Mouse (Mus musculus) hematopoietic stem cell, adult 5-6 weeks (primary cell): ENCODE results near the gene Tut4. TPM values are rescaled to one million over a fixed set of nuclear protein-coding genes. Genes with fewer than 3 reads are reported as not detected.

Experiments used
- ATAC-seq, 2 experiments: fragments of 125-278 bp in 1 of 2; replicated peaks in 1 of 2; 2 replicates each; pipeline ENCODE4 v1.8.0; 2016 to 2017; ENCODE audit warnings: inconsistent platforms in 2 of 2, mild to moderate bottlenecking in 2 of 2, moderate number of reproducible peaks in 2 of 2, low read depth in 1 of 2, moderate TSS enrichment in 1 of 2; ENCODE audit not compliant: low FRiP score in 2 of 2, poor library complexity in 2 of 2, severe bottlenecking in 2 of 2, insufficient read depth in 1 of 2, low TSS enrichment in 1 of 2
- total RNA-seq: library from RNA; stranded (forward); fragments of 172-1452, 232-1000 nt; gene quantifications from 2 replicates; pipeline ENCODE4 v1.2.3, GENCODE M21; 2017

The Tut4 gene
- 105 TPM in 2 replicates for total RNA-seq

GRCm38 (mm10) chr4:108459231-108460155 is at the start of gene Tut4:
TSS of gene Tut4 (plus strand) at chr4:108459426.
- peak; percentile 32 to 34; a peak in 3 of 4 replicates for ATAC-seq

GRCm38 (mm10) chr4:108424587-108424986 is 34.6 kb upstream of the Tut4 start:
- no peak for ATAC-seq

- ATAC-seq: peak in 1 of 2 experiments; percentile 51; a peak in 2 of 4 replicates
These were observed 31.4 kb upstream of the Tut4 start for GRCm38 (mm10) chr4:108427719-108428340.

- peak; percentile 91 for ATAC-seq
These were observed 30.9 kb upstream of the Tut4 start for GRCm38 (mm10) chr4:108428341-108428721.

GRCm38 (mm10) chr4:108430656-108431560 is 28.3 kb upstream of the Tut4 start:
- ATAC-seq: no peak

- ATAC-seq: no peak
These were observed 27.7 kb upstream of the Tut4 start for GRCm38 (mm10) chr4:108431561-108431936.

GRCm38 (mm10) chr4:108433341-108433740 is 25.9 kb upstream of the Tut4 start:
- ATAC-seq: no peak

GRCm38 (mm10) chr4:108434221-108434620 is 25.0 kb upstream of the Tut4 start:
- ATAC-seq: no peak

- ATAC-seq: no peak
These were observed 24.4 kb upstream of the Tut4 start for GRCm38 (mm10) chr4:108434781-108435180.

- no peak for ATAC-seq
These were observed 23.6 kb upstream of the Tut4 start for GRCm38 (mm10) chr4:108435646-108436045.

- ATAC-seq: no peak
These were observed 23.0 kb upstream of the Tut4 start for GRCm38 (mm10) chr4:108436225-108436624.

- ATAC-seq: no peak
These were observed 21.0 kb upstream of the Tut4 start for GRCm38 (mm10) chr4:108438082-108438840.

- ATAC-seq: no peak
These were observed 11.1 kb upstream of the Tut4 start for GRCm38 (mm10) chr4:108448091-108448490.

GRCm38 (mm10) chr4:108456028-108456427 is 3.2 kb upstream of the Tut4 start:
- ATAC-seq: no peak

GRCm38 (mm10) chr4:108458201-108458741 is 955 bp upstream of the Tut4 start:
- ATAC-seq: no peak

GRCm38 (mm10) chr4:108460156-108460923 is 1.1 kb downstream of the Tut4 start:
- peak; percentile 76 to 82 for ATAC-seq
